Mouse (Mus musculus): ENCODE data around the gene Usp6nl.

DNA sequence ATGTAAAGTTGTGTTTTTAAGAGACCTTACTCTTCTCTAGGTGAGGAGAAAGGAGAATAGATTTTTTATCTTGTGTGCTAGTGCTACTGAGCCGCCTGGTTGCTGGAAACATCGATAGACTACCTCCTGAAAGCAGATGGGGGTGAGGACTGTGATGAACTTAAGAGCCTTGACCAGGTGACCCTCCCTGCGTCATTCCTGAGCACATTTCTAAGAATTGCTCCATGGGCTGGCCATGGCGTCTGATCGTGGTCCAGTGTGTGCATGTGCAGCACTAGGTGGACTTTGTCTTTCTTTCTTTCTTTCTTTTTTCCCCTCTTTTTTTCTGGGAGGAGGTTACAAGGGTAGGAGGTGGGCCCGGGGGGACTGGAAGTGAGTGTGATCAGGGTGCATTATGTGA is 11.5 kb downstream of the Usp6nl start:
- TF ChIP-seq CTCF (IDR thresholded peaks at IDR 0.05; ENCODE audit: extremely low read depth, insufficient read length, insufficient replicate concordance, low read depth, low read length) (no peak), POLR2A (IDR thresholded peaks at IDR 0.05; ENCODE audit: low read depth, low read length) (no peak)
